Mouse (Mus musculus): ENCODE data around the gene Stn1. TPM values are rescaled to one million over a fixed set of nuclear protein-coding genes. Genes with fewer than 3 reads are reported as not detected.

Gene Stn1
- polyA plus RNA-seq, 1 experiment from 2014 or later, result 30.2 TPM

- Histone ChIP-seq H3K4me3 (replicated peaks) (peak overlapping the region; percentile 79), H3K4me1 (replicated peaks) (peaks cover 40% of the 10 kb centered on the region)
Observed at GRCm38 (mm10) chr19:47463636-47464303, 73.5 kb downstream of the Stn1 start.

GRCm38 (mm10) chr19:47463206-47463605 lies 74.1 kb downstream of the Stn1 start:
- no peak for ATAC-seq
- under 1% methylated on average over 13 of the region's 13 CpGs for WGBS
- peak overlapping the region; percentile 79 for H3K4me3 ChIP-seq (replicated peaks)
- H3K27ac ChIP-seq, result no peak overlapping the region
- H3K27me3 ChIP-seq, result no peaks in the 10 kb centered on the region
- peaks cover 44% of the 10 kb centered on the region for H3K4me1 ChIP-seq (replicated peaks)
- H3K36me3 ChIP-seq, result no peaks in the 10 kb centered on the region
- peak overlapping the region; percentile 86 for H3K9ac ChIP-seq (replicated peaks)
- no peaks in the 10 kb centered on the region for H3K9me3 ChIP-seq
- peak overlapping the region; percentile 95 for H3K4me2 ChIP-seq (replicated peaks)

More at GRCm38 (mm10) chr19:47463636-47464303, 73.5 kb downstream of the Stn1 start:
- Histone ChIP-seq H3K27ac (peak overlapping the region; percentile 79), H3K9ac (replicated peaks) (peak overlapping the region; percentile 86), H3K36me3 (no peaks in the 10 kb centered on the region), H3K27me3 (no peaks in the 10 kb centered on the region), H3K9me3 (no peaks in the 10 kb centered on the region), H3K4me2 (replicated peaks) (peak overlapping the region; percentile 95)
- peak; percentile 38 for ATAC-seq
- under 1% methylated on average over 46 of the region's 46 CpGs for WGBS

- WGBS, result 13% methylated on average over 6 of the region's 6 CpGs
- H3K4me1 ChIP-seq (replicated peaks), result peaks cover 47% of the 10 kb centered on the region
- no peak for ATAC-seq
Observed at GRCm38 (mm10) chr19:47462725-47463124, 74.6 kb downstream of the Stn1 start.

GRCm38 (mm10) chr19:47461838-47462237 lies 75.5 kb downstream of the Stn1 start:
- no peaks in the 10 kb centered on the region for H3K9me3 ChIP-seq
- H3K9ac ChIP-seq (replicated peaks), result no peak overlapping the region
- no peak overlapping the region for H3K4me3 ChIP-seq (replicated peaks)
- H3K27ac ChIP-seq, result no peak overlapping the region
- peaks cover 47% of the 10 kb centered on the region for H3K4me1 ChIP-seq (replicated peaks)
- 0 out of 2 replicates have a peak overlapping the region, but pooled peaks have one; percentile 95 for H3K4me2 ChIP-seq (replicated peaks)
- H3K36me3 ChIP-seq, result no peaks in the 10 kb centered on the region
- 98% methylated on average over 3 of the region's 3 CpGs for WGBS
- ATAC-seq, result no peak
- no peaks in the 10 kb centered on the region for H3K27me3 ChIP-seq

More at GRCm38 (mm10) chr19:47462725-47463124, 74.6 kb downstream of the Stn1 start:
- peak overlapping the region; percentile 79 for H3K4me3 ChIP-seq (replicated peaks)
- H3K4me2 ChIP-seq (replicated peaks), result peak overlapping the region; percentile 95
- H3K9me3 ChIP-seq, result no peaks in the 10 kb centered on the region
- H3K27me3 ChIP-seq, result no peaks in the 10 kb centered on the region
- no peak overlapping the region for H3K9ac ChIP-seq (replicated peaks)
- no peaks in the 10 kb centered on the region for H3K36me3 ChIP-seq
- no peak overlapping the region for H3K27ac ChIP-seq

GRCm38 (mm10) chr19:47461386-47461785 lies 75.9 kb downstream of the Stn1 start:
- Histone ChIP-seq H3K27ac (no peak overlapping the region), H3K9me3 (no peaks in the 10 kb centered on the region), H3K36me3 (no peaks in the 10 kb centered on the region), H3K4me2 (replicated peaks) (no peak overlapping the region), H3K27me3 (no peaks in the 10 kb centered on the region), H3K4me3 (replicated peaks) (no peak overlapping the region), H3K4me1 (replicated peaks) (peaks cover 47% of the 10 kb centered on the region), H3K9ac (replicated peaks) (no peak overlapping the region)
- ATAC-seq, result no peak
- 91% methylated on average over 9 of the region's 9 CpGs for WGBS

- ATAC-seq, result no peak
Observed at GRCm38 (mm10) chr19:47460120-47460960, 77.0 kb downstream of the Stn1 start.

GRCm38 (mm10) chr19:47459214-47459613 lies 78.1 kb downstream of the Stn1 start:
- Histone ChIP-seq H3K9me3 (no peaks in the 10 kb centered on the region), H3K4me2 (replicated peaks) (no peak overlapping the region), H3K27ac (no peak overlapping the region), H3K27me3 (no peaks in the 10 kb centered on the region), H3K4me1 (replicated peaks) (peaks cover 47% of the 10 kb centered on the region), H3K36me3 (no peaks in the 10 kb centered on the region), H3K4me3 (replicated peaks) (no peak overlapping the region), H3K9ac (replicated peaks) (no peak overlapping the region)
- no peak for ATAC-seq
- 93% methylated on average over 5 of the region's 5 CpGs for WGBS

More at GRCm38 (mm10) chr19:47460120-47460960, 77.0 kb downstream of the Stn1 start:
- Histone ChIP-seq H3K4me1 (replicated peaks) (peaks cover 47% of the 10 kb centered on the region), H3K9me3 (no peaks in the 10 kb centered on the region), H3K4me2 (replicated peaks) (no peak overlapping the region), H3K27me3 (no peaks in the 10 kb centered on the region), H3K36me3 (no peaks in the 10 kb centered on the region), H3K4me3 (replicated peaks) (no peak overlapping the region), H3K9ac (replicated peaks) (no peak overlapping the region), H3K27ac (no peak overlapping the region)
- 70% methylated on average over 19 of the region's 19 CpGs for WGBS

- Histone ChIP-seq H3K9ac (replicated peaks) (no peak overlapping the region), H3K4me1 (replicated peaks) (peaks cover 49% of the 10 kb centered on the region)
- 76% methylated on average over 17 of the region's 17 CpGs for WGBS
Observed at GRCm38 (mm10) chr19:47458504-47459161, 78.7 kb downstream of the Stn1 start.

GRCm38 (mm10) chr19:47457711-47458503 lies 79.4 kb downstream of the Stn1 start:
- H3K36me3 ChIP-seq, result no peaks in the 10 kb centered on the region
- H3K4me2 ChIP-seq (replicated peaks), result no peak overlapping the region
- no peak overlapping the region for H3K9ac ChIP-seq (replicated peaks)
- WGBS, result 72% methylated on average over 13 of the region's 13 CpGs
- H3K9me3 ChIP-seq, result no peaks in the 10 kb centered on the region
- no peak overlapping the region for H3K27ac ChIP-seq
- peaks cover 46% of the 10 kb centered on the region for H3K4me1 ChIP-seq (replicated peaks)
- no peak overlapping the region for H3K4me3 ChIP-seq (replicated peaks)
- no peak for ATAC-seq
- H3K27me3 ChIP-seq, result 0 out of 2 replicates have a peak, but pooled peaks cover 2% of the 10 kb centered on the region

More at GRCm38 (mm10) chr19:47458504-47459161, 78.7 kb downstream of the Stn1 start:
- Histone ChIP-seq H3K36me3 (no peaks in the 10 kb centered on the region), H3K9me3 (no peaks in the 10 kb centered on the region), H3K27ac (no peak overlapping the region), H3K4me2 (replicated peaks) (no peak overlapping the region), H3K4me3 (replicated peaks) (no peak overlapping the region), H3K27me3 (no peaks in the 10 kb centered on the region)
- no peak for ATAC-seq

GRCm38 (mm10) chr19:47456021-47456420 lies 81.3 kb downstream of the Stn1 start:
- H3K4me3 ChIP-seq (replicated peaks), result no peak overlapping the region
- no peak overlapping the region for H3K4me2 ChIP-seq (replicated peaks)

More at GRCm38 (mm10) chr19:47456021-47456420, 81.3 kb downstream of the Stn1 start:
- H3K36me3 ChIP-seq, result no peaks in the 10 kb centered on the region
- H3K9ac ChIP-seq (replicated peaks), result no peak overlapping the region
- H3K9me3 ChIP-seq, result no peaks in the 10 kb centered on the region
- 70% methylated on average over 6 of the region's 6 CpGs for WGBS
- peaks cover 6% of the 10 kb centered on the region; the same call in 1 of the 2 replicates for H3K27me3 ChIP-seq
- H3K27ac ChIP-seq, result no peak overlapping the region
- no peak for ATAC-seq
- H3K4me1 ChIP-seq (replicated peaks), result peaks cover 40% of the 10 kb centered on the region

All from midbrain, embryonic 13.5 days (tissue).